Mouse (Mus musculus) stomach, embryonic 14.5 days (tissue): ENCODE results near the gene Oat. TPM values are rescaled to one million over a fixed set of nuclear protein-coding genes. Genes with fewer than 3 reads are reported as not detected.

Experiments
- ATAC-seq: fragments of 200-750 bp; cut with Nextera tagmentation; 2 replicates; pipeline ENCODE4 v1.8.0; 2017; ENCODE audit warnings: low read depth, moderate TSS enrichment; ENCODE audit not compliant: insufficient number of reproducible peaks, insufficient read depth, low FRiP score
- H3K27ac ChIP-seq: fragments of 300-500 bp; sonication (generic); 2 replicates; pipeline ENCODE4 v1.5.1; 2014; ENCODE audit warnings: mild to moderate bottlenecking, low read length, moderate library complexity, mixed read lengths
- H3K27me3 ChIP-seq: fragments of 300-500 bp; sonication (generic); 2 replicates; pipeline ENCODE4 v1.6.1; 2014; ENCODE audit warnings: low read length, control low read depth, mixed read lengths; ENCODE audit not compliant: control insufficient read depth, insufficient read depth
- H3K36me3 ChIP-seq: fragments of 300-500 bp; sonication (generic); 2 replicates; pipeline ENCODE4 v1.6.1; 2014; ENCODE audit warnings: mild to moderate bottlenecking, control low read depth, low read length, moderate library complexity, mixed read lengths; ENCODE audit not compliant: control insufficient read depth, insufficient read depth
- H3K4me1 ChIP-seq: fragments of 300-500 bp; sonication (generic); 2 replicates; pipeline ENCODE4 v1.6.1; 2014; ENCODE audit warnings: low read length, control low read depth, mixed read lengths; ENCODE audit not compliant: control insufficient read depth, insufficient read depth
- H3K4me2 ChIP-seq: fragments of 300-500 bp; sonication (generic); replicated peaks from 2 replicates; pipeline ENCODE4 v1.6.1; 2014; ENCODE audit warnings: low read depth, low read length, control low read depth
- H3K4me3 ChIP-seq: fragments of 300-500 bp; sonication (generic); 2 replicates; pipeline ENCODE4 v1.5.1; 2014; ENCODE audit warnings: low read depth, low read length, control low read depth
- H3K9ac ChIP-seq: fragments of 300-500 bp; sonication (generic); replicated peaks from 2 replicates; pipeline ENCODE4 v1.6.1; 2014; ENCODE audit warnings: low read depth, mild to moderate bottlenecking, control low read depth, low read length, moderate library complexity, mixed read lengths
- H3K9me3 ChIP-seq: fragments of 300-500 bp; sonication (generic); 2 replicates; pipeline ENCODE4 v1.6.1; 2016; ENCODE audit warnings: low read depth, low read length, control low read depth; ENCODE audit not compliant: control insufficient read depth
- WGBS: fragments of 180-500 bp; shearing (Covaris S2); extraction: QIAGEN DNeasy Blood & Tissue Kit; methylation state at CpG from one replicate; pipeline ENCODE4 v1.1.7; 2014; 5-methylcytosine and 5-hydroxymethylcytosine counted together
- polyA plus RNA-seq: library from polyadenylated mRNA; unstranded; fragments of >200 nt; fragmentation: Nextera tagmentation; extraction: Ambion mirVana; gene quantifications from 2 replicates; pipeline ENCODE4 v1.2.1, GENCODE M21; 2014

Oat gene
- polyA plus RNA-seq, 1 experiment from 2014 or later, result 207 TPM

GRCm38 (mm10) chr7:132581441-132581840, 5.2 kb upstream of the Oat start:
- Histone ChIP-seq H3K27me3 (no peaks in the 10 kb centered on the region), H3K4me2 (no peak overlapping the region), H3K4me1 (no peaks in the 10 kb centered on the region), H3K9me3 (no peaks in the 10 kb centered on the region), H3K27ac (no peak overlapping the region), H3K9ac (no peak overlapping the region), H3K36me3 (no peaks in the 10 kb centered on the region), H3K4me3 (no peak overlapping the region)
- ATAC-seq, result no peak
- WGBS, result 93% methylated on average over 2 of the region's 2 CpGs

DNA sequence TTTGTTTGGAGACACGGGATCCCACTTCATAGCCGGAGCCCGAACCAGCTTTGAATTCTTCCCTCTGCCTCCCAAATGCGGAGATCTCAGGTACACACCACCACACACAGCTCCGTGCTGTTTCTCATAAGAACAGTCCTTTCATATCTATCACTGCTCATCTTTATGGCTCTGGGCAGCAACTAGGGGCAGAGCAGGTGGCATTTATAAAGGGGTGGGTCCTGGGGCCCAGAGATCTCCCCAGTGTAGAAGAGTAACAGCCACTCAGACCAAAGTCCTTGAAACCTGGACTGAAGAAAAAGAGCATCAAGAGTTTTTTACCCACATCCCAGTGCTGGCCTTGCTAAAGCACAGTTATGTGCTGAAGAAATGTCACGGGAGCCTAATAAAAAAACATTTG, 4.3 kb upstream of the Oat start:
- H3K4me3 ChIP-seq, result no peak overlapping the region
- H3K27me3 ChIP-seq, result no peaks in the 10 kb centered on the region
- 66% methylated on average over 6 of the region's 6 CpGs for WGBS
- H3K9ac ChIP-seq, result no peak overlapping the region
- H3K4me2 ChIP-seq, result no peak overlapping the region
- no peak for ATAC-seq
- no peak overlapping the region for H3K27ac ChIP-seq
- H3K4me1 ChIP-seq, result no peaks in the 10 kb centered on the region
- H3K9me3 ChIP-seq, result no peaks in the 10 kb centered on the region
- H3K36me3 ChIP-seq, result no peaks in the 10 kb centered on the region

GRCm38 (mm10) chr7:132576891-132577290, 693 bp upstream of the Oat start:
- Histone ChIP-seq H3K27ac (no peak overlapping the region), H3K36me3 (no peaks in the 10 kb centered on the region), H3K9me3 (no peaks in the 10 kb centered on the region), H3K27me3 (no peaks in the 10 kb centered on the region), H3K9ac (no peak overlapping the region), H3K4me1 (peaks cover 10% of the 10 kb centered on the region; the same call in 1 of the 2 replicates), H3K4me2 (peak overlapping the region; percentile 47), H3K4me3 (peak overlapping the region; percentile 55; the same call in 1 of the 2 replicates)
- no peak for ATAC-seq
- WGBS, result 45% methylated on average over 4 of the region's 4 CpGs

DNA sequence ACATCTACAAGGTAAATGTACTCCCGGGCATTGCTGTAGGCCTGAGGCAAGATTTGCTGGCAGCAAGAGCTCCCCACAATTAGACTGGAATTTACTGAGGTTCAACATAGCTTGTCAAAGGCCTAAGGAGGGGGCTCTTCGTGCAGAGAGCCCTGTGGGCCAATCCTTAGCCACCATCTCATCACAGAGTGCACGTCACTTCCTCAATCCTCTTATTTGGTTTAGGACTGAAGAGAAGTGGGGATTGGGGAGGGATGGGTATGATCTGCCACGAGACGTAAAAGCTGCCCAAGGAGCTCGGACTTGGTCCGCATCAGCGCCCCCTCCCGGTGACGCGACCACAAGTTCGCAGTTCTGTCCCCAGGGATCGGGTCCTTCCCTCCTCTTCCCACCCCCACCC, 575 bp downstream of the Oat start:
- Histone ChIP-seq H3K27ac (peak overlapping the region; percentile 93), H3K36me3 (no peaks in the 10 kb centered on the region), H3K9me3 (no peaks in the 10 kb centered on the region), H3K4me1 (peaks cover 10% of the 10 kb centered on the region; the same call in 1 of the 2 replicates), H3K4me3 (peak overlapping the region; percentile 55), H3K27me3 (no peaks in the 10 kb centered on the region), H3K4me2 (peak overlapping the region; percentile 54), H3K9ac (peak overlapping the region; percentile 50; the same call in 1 of the 2 replicates)
- ATAC-seq, result peak; percentile 87
- WGBS, result 2% methylated on average over 13 of the region's 13 CpGs

DNA sequence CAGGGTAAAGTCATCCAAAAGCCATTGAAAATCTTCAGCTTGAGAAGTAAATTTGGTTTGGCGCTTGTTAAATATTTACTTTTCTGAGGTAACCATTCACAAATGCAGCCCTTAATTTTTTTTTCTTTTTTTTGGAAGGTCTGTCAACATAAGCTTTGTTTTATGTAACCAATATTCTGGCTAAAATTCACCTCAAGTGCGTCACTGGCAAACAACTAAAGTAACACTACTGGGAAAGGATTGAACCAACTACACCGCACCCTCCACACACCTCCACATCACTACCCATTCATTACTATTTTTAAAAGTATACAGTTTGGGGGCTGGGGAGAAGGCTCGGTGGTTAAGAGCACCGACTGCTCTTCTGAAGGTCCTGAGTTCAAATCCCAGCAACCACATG, 1.6 kb downstream of the Oat start:
- WGBS, result 50% methylated on average over 5 of the region's 5 CpGs
- H3K9ac ChIP-seq, result no peak overlapping the region
- no peaks in the 10 kb centered on the region for H3K36me3 ChIP-seq
- no peaks in the 10 kb centered on the region for H3K9me3 ChIP-seq
- H3K27ac ChIP-seq, result no peak overlapping the region
- H3K27me3 ChIP-seq, result no peaks in the 10 kb centered on the region
- no peak for ATAC-seq
- H3K4me2 ChIP-seq, result no peak overlapping the region
- H3K4me1 ChIP-seq, result peaks cover 10% of the 10 kb centered on the region; the same call in 1 of the 2 replicates
- H3K4me3 ChIP-seq, result no peak overlapping the region

- ATAC-seq, result no peak
- no peaks in the 10 kb centered on the region for H3K36me3 ChIP-seq
- H3K4me1 ChIP-seq, result peaks cover 10% of the 10 kb centered on the region; the same call in 1 of the 2 replicates
- H3K4me2 ChIP-seq, result no peak overlapping the region
- no peaks in the 10 kb centered on the region for H3K9me3 ChIP-seq
- no peak overlapping the region for H3K27ac ChIP-seq
- WGBS, result 76% methylated on average over 6 of the region's 6 CpGs
- no peak overlapping the region for H3K4me3 ChIP-seq
- no peaks in the 10 kb centered on the region for H3K27me3 ChIP-seq
- no peak overlapping the region for H3K9ac ChIP-seq
Measured at GRCm38 (mm10) chr7:132573205-132573604, 3.0 kb downstream of the Oat start.

GRCm38 (mm10) chr7:132572738-132573137, 3.5 kb downstream of the Oat start:
- no peak overlapping the region for H3K9ac ChIP-seq
- no peak overlapping the region for H3K27ac ChIP-seq

GRCm38 (mm10) chr7:132571481-132571880, 4.7 kb downstream of the Oat start:
- no peak overlapping the region for H3K4me3 ChIP-seq
- H3K27ac ChIP-seq, result no peak overlapping the region
- ATAC-seq, result no peak
- 62% methylated on average over 8 of the region's 8 CpGs for WGBS
- peaks cover 10% of the 10 kb centered on the region; the same call in 1 of the 2 replicates for H3K4me1 ChIP-seq
- H3K27me3 ChIP-seq, result no peaks in the 10 kb centered on the region
- peaks cover 6% of the 10 kb centered on the region for H3K36me3 ChIP-seq
- no peak overlapping the region for H3K9ac ChIP-seq
- H3K9me3 ChIP-seq, result no peaks in the 10 kb centered on the region
- 0 out of 2 replicates have a peak overlapping the region, but pooled peaks have one; percentile 13 for H3K4me2 ChIP-seq

More at GRCm38 (mm10) chr7:132572738-132573137, 3.5 kb downstream of the Oat start:
- no peaks in the 10 kb centered on the region for H3K9me3 ChIP-seq
- H3K4me3 ChIP-seq, result no peak overlapping the region
- H3K36me3 ChIP-seq, result no peaks in the 10 kb centered on the region
- ATAC-seq, result no peak
- H3K4me2 ChIP-seq, result no peak overlapping the region
- no peaks in the 10 kb centered on the region for H3K27me3 ChIP-seq
- H3K4me1 ChIP-seq, result peaks cover 10% of the 10 kb centered on the region; the same call in 1 of the 2 replicates
- WGBS, result 72% methylated on average over 3 of the region's 3 CpGs

DNA sequence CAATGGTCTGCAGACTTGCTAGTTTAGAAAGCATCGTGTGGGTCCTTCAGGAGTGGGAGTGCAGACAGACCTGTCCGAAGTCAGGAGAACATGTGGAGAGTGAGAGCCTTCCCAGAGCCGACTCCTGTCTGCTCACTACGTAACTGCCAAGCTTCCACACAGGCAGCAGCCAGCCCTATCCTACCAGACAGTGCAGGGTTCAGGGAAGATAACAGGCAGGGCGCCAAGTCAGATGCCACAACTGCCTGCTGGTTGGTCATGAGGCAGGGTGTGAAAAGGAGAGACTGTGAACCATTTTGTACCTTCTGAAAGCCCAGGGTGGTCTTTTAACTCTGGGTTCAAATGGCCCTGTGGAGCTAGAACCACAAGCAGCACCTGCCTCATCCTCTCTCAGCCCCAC, 6.1 kb downstream of the Oat start:
- Histone ChIP-seq H3K27me3 (no peaks in the 10 kb centered on the region), H3K9ac (no peak overlapping the region), H3K4me1 (peaks cover 10% of the 10 kb centered on the region; the same call in 1 of the 2 replicates), H3K36me3 (peaks cover 8% of the 10 kb centered on the region), H3K4me3 (no peak overlapping the region), H3K4me2 (no peak overlapping the region), H3K27ac (no peak overlapping the region), H3K9me3 (no peaks in the 10 kb centered on the region)
- 79% methylated on average over 5 of the region's 5 CpGs for WGBS
- no peak for ATAC-seq
